Mouse (Mus musculus) urinary bladder, postnatal 10 days (tissue): ENCODE measurements around the gene Utf1.

Experiments
- DNase-seq: peaks from one replicate; pipeline ENCODE4 v3.0.0; 2022; ENCODE audit warnings: low spot score

The Utf1 gene

DNA sequence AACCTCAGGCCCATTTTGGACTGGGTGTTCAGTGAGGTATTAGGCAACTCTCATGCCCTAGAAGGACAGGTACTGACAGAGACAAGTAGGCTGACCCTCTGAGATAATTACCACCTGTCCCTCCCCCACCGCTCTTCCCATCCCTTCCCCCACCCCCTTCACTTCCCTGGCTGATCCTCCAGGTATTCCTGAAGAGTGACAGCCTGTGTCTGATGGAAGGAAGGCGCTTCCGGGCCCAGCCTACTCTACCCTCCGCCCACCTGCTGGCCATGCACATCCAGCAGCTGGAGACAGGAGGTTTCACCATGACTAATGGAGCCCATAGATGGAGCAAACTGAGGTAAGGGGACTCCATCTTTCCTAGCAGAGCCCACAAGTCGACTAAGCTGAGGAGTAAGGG, 5.8 kb upstream of the Utf1 start:
- no peak for DNase-seq

DNA sequence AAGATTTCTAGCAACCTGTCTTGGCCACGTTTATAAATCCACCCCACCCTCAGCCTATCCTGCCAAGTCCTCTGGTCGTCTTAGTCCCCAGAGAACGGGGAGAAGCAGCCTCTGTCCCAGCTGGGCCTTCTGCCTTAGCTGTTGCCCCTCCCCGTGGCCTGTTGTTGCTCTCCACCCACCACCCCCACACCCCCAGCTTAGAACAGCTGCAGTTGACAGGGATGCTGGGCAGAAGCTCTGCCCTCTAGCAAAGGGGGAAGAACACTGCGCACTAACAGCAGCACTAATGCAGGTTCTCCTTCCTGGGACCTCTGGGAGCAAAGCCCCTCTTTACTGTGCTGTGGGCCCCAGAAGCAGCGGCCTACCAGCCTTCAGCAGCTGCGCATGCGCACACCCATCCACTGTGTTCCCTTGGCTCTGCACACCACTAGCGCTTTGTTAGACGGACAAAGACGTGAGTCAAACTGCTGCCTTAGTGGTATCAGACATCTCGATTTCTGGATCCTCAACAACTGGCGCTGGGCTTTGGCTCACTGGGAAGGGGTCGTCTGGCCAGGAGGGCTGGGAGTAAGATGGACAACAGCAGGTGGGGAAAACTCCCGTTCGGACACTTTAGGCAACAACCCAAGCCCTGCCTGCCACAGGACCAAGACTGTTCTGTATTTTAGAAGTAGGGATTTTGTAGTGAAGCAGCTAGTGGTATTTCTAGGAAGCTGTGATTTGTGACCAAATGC, 2.9 kb upstream of the Utf1 start:
- DNase-seq, result no peak

DNA sequence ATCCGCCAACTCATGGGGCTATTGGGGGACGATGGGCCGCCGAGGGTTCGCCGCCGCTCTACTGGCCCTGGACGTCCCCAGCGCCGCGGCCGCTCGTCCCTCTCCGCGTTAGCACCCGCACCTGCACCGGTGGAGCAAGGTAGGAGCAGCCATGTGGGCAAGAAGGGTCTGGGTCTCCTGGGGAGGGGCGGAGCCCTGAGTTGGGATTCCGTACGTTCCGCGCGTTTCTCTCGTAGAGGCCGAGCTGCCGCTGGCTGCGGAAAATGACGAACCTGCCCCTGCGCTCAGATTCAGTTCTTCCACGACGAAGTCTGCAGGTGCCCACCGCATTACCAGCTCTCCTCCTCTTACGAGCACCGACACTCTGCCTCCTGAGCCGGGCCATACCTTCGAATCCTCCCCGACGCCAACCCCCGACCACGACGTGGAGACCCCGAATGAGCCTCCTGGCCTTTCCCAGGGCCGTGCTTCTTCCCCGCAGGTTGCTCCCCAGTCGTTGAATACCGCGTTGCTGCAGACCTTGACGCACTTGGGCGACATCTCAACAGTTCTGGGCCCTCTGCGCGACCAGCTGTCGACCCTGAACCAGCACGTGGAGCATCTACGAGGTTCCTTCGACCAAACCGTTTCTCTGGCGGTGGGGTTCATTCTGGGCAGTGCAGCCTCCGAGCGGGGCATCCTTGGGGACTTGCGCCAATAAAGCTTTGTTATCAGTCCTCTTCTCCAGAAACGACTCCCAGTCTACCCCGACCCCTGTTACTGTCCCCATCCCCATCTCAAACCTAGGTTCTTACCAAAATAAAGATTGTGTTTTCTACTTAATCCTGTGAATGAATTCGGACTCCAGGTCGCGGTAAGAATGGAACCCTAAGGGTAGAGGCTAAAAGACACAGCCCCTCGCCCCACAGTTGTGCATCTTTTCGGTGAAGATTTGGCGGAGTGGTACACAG, 977 bp downstream of the Utf1 start:
- no peak for DNase-seq

DNA sequence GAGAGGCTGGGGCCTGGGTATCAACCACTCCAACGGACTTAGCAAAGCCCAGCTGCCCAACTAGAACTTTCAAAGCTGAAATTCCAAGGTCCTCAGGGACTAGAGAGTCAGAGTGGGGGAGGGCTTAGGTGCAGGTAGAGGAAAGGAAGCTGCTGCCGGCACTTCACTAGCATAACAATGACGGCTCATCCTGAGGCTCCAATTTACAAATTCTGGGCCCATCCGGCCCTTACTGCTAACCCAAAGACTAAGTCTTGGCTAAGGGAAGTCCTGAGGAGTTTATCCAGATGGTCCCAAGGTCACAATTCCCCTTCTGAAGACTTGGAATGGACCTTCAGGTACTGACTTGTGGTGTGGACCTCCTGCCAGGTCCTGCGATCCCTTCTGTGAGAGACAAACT, 1.9 kb downstream of the Utf1 start:
- DNase-seq, result no peak

DNA sequence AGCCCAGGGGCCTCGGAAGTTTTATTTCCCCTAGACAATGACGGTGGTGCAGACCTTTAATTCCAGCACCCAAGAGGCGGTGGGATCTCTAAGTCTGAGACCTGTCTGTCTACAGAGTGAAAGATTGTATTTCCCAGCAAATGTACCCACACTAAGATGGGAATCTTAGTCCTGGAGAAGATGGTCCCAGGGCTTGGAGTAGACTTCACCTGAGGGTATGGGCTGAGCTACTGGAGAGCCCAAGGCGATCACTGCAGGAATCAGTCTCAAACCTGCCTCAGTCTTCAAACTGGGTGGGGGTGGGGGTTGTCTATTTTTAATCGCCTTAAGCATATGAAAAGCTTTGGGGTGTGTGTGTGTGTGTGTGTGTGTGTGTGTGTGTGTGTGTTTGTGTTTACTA, 2.4 kb downstream of the Utf1 start:
- DNase-seq, result no peak

DNA sequence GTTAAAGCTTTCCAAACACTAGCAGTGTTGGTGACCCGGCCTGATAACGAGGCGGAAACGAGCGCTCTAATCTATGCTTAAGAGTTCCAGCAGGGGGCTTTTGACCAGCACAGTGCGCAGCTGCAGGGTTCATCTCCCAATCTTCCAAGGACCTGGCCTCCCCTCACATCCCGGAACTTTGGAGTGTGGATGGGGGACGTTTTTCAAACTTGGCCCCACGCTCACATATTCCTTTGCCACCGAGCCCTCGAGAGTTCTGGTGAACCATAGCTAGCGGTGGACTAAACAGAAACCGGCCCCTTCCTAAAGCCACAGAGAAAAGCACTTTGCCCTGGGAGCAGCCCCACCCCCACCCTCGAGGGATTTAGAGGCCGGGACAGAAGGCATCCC, 6.3 kb downstream of the Utf1 start:
- DNase-seq, result no peak

DNA sequence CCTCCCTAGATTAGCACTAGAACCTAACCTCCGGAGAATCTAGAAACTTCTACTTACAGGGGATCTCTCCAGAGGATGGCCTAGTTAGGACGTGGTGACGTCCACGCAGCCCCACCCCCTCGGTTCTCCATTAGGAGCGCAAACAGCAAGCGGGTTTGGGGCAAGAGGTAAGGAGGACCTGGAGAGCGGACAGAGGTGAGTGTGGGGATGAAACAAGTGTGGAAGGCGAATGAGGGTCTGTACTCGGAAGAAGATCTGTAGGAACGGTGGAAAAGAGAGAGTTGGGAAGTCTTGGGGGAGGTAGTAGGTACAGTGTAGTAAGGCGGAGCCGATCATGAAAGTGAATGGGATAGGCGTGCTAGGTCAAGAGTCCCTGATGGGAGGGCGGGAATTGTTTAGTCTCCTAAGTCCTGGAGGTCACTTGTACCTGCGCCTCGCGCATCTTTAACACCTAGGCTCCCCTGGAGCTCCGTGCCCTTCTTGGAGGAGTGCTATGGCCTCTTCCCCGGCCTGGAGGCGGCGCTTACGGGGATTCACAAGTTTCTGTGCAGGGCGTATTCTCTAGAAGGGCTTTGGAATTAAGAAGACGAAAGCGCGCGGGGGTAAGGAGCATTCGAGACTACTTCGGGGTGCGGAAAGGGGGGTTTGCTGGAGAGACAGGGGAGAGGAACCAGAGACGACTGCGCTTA, 6.8 kb downstream of the Utf1 start:
- no peak for DNase-seq

DNA sequence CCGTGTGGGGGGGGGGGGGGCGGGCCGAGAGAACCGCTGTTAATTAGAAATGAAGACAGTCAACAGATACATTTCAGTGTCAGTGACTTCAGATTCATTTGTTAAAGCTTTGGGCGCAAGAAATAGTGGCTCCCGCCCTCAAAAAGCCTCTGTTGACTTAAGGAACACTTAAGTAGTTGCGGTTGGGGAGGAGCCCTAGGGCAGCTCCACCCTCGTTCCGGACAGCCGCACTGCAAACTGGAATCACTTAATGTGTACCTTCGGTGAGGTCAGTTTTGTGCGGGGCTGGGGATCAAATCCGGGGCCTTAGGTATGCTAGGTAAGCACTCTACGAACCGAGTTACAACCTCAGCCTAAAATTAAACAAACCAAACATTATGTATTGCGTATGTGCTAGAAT, 7.5 kb downstream of the Utf1 start:
- no peak for DNase-seq

DNA sequence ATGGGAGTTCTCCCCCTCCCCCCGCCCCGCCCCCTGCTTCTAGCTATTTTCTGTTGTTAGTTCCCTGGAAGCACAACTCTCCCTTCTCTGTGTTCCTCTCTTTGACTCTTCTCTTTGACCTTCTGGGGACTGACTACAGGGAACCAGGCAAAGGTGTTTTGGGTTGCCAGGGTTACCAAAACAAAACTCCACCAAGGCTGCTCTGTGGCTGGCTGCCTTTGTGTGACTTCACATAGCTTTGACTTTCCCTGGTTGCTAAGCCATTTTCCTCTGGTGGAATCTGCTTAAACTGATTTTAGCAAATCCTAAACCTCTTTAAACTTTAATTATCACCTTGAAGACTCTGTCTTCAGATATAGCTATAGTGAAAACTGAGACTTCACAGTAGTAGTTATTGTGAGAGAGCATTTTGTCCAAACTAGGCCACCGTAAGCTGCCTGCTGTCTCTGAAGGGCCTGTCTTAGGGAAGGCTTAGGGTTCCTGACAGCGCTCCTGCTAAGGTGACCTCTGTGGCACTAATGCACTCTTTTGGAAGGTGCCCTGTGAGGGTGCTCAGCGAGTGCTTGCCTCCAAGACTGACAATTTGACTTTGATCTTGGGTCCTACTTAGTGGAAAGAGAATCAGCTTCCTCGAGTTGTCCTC, 8.5 kb downstream of the Utf1 start:
- no peak for DNase-seq

DNA sequence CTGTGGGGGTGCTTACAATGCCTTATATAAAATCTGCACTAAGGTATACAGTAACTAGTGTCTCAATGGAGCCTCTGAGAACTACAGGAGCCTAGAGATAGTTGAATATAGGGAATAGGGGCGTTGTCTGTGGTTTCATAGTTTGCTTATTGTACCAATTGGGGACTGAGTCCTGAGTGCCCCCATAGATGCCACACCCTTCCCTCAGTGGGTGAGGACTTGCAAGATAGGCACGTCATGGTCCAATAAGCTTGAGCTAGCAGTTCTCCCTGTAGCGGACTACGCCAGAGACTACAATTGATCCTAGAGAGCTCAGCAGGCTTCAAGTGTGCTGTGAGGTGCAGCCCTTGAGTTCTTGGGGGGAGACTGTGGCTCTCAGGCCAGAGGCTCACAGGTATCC, 11.9 kb downstream of the Utf1 start:
- no peak for DNase-seq

DNA sequence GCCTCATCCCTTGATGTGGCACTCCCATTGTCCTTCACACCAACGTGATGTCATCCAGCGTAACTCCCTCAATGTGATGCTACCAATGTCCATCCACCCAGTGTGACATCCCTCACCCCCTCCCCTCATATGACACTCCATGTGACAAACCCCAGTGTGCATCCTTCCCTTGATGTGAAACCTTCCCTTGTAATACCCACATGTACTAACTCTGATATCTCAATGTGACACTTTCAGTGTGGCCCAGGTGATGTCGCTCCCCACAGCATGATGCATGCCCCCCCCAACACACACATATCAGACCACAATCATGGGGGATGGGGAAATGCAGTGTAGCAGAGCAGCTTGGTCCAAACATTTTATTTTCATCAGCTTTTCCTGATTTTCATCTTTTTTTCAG, 13.1 kb downstream of the Utf1 start:
- no peak for DNase-seq

DNA sequence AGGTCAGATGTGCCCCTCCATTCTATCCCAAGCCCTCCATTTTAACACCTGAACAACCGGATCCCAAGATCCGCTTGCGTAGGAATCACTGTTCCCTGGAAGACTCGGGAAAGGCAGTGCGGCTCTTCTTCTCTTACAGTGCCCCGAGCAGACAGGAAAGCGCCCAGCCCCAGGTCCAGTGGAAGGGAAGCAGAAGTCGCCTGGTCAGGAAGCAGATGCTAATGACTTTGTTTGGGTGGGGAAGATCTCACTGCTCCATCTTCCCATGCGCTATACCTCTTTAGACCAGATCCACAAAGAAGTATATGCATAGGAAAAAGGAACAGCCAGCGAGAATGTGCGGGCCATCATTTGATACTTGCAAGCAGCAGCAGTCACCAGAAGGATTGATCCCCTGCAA, 13.8 kb downstream of the Utf1 start:
- no peak for DNase-seq

DNA sequence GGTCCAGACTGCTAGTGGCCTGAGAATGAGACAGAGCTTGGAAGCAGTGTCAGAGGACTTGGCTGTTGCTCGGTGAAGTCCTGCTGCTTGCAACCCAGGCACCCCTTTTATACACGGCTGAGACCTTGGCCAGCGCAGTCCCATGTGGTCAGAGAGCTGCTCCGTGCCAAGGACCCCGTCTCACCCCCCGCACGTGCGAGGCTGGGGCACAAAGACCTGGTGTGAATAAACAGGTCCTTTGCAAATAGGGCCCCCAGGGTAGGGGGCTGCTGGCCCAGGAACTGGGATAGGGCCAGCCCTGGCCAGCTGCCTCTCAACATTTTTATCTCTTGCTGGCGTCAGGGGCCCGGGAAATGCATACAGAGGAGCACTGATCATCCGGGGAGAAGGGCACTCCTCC, 14.4 kb downstream of the Utf1 start:
- DNase-seq, result no peak

DNA sequence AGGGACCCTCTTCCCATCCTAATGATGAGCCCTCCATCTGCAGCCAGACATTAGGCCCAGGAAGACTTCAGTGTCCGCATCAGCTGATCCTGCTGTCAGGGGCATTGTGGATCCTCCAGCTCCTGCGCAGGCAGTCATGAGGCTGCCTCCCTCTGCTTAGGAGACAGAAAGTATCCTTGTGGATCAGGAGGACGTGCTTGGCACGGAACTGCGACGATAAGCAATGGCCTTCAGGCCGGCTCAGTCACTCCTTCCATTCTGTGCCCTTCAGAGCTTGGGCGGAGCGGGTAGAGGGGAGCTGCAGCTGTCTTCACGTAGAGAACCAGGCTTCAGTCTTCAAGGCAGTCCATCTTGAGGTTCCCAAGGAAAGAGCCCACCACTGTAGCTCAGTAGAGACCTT, 17.6 kb downstream of the Utf1 start:
- no peak for DNase-seq

DNA sequence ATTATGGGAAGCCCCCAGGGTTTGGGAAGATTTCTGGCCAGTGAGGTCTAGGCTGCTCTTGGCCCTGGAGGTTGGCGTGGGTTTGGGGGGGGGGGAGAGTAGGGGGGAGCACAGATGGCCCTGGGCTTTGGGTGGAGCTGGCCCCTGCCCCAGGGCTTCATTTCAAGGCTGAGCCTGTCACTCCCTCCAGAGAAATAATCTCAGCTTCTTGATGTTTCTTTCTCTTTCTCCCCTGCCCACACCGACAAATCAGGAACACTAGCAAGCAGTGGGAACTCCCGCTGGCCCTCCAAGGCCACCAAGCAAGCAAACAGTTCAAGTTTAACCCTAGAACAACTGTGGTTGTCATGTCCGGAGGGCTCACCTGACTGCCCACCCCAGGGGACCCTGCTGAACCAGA, 20.2 kb downstream of the Utf1 start:
- no peak for DNase-seq

DNA sequence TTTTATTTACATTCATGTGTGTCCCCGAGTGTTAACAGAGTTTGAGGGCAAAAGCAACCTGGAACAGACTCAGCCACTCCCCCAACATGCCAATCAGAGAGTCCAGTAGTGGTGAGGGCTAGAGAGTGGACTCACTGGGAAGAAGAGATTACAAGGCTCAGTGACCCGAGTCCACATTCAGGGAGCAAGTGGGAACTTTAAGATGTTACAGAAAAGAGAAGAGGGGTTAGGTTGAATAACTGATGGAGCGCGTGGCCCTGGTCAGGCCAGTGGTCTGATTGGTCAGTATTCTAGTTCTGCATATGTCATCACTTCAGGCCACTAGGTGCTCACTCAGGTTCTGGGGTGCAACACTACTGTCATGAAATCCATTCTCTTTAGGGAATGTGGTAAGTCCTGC, 23.6 kb downstream of the Utf1 start:
- no peak for DNase-seq

DNA sequence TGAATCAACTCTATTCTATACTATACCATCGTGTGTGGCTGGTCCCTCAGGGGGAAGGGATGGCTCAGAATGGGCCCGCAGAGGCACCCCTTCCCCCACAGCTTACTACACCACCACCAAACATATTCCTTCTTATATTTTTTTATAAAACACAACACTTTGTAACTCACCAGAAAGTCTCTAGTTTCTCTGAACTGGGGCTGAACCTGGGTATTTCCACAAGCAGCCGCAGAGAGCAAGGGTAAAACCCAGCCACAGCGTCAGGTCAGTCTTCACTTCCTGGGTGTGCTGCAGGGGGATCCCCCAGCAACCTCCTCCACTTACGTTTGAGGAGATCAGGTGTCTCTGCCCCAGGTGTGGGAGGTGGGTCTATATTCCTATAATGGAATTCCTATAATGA, 24.8 kb downstream of the Utf1 start:
- DNase-seq, result no peak

DNA sequence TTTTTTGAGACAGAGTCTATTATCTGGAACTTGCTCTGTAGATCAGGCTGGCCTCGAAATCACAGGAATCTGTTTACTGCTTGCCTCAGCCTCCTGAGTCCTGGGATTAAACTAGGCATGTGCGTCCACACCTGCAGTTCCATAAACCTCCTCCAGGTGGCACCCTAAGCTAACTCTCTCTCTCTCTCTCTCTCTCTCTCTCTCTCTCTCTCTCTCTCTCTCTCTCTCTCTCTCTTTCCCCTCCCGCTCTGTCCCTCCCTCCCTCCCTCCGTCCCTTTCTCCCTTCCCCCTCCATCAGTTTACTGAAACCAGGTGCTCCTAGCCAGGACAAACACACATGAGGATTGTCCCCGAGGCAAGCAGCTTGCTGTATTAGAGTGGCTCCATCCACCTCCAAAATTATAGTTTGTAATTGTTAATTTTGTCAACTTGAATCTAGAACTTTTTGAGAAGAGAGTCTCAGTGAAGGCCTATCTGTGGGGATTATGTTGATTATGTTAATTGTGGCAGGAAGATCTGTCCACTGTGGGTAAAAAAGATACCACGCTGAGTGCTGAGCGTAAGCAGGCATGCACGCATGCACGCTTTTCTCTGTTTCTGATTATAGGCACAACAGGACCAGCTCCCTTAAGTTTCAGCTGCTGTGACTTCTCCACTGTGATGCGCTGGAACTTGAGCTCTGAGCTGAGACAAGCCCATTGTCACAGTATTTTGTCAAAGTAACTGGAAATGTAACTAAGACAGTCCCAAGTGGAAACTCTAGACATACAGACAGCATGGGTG, 25.9 kb downstream of the Utf1 start:
- peak; percentile 59 for DNase-seq

DNA sequence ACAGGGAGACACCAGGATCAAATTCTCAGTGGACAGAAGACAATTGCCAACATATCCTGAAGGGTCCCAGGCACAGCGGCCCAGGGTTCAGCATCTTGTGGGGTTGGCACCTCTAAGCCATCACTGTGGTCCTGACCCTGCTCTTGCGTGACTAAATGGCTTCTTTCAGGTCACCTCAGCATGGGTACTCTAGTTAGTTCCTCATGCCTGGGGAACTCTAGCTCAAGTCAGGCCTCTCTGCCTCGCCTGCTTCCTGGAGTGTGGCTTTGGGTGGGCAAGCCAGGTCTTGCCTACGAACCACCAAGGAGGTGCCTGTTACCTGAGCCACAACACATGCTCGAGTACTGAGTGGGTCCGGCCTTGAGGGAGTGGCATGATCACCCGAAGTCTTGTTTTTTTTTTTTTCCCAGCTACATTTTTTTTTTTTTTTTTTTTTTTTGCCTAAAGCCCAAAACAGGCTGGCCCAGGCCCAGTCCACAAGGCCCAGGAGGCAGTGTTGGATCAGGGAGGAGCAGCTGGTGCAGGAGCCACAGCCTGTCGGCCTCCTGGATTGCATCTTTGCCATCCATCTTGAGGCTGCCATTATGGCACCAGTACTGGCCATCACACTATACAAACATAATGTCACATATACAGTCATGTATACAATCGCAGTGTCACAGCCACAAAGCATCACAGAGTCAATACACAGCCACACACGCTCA, 26.8 kb downstream of the Utf1 start:
- DNase-seq, result no peak

DNA sequence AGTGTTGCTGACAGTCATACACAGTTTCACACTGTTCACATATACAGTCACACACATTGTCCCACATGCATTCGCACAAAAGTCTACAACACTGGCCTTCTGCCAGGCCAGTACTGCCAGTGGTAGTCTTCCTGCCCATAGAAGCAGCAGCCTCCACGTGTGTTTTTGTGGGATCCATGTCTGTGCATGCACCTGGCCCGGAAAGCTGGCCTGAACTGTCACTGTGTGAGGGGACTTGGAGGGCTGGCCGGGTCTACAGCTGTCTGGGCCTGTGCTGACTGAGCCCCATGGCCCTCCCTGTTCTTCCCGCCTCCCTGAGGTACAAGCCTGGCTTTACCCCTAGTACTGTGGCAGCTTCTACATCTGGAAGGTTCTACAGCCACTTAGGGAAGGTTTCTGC, 27.4 kb downstream of the Utf1 start:
- no peak for DNase-seq

DNA sequence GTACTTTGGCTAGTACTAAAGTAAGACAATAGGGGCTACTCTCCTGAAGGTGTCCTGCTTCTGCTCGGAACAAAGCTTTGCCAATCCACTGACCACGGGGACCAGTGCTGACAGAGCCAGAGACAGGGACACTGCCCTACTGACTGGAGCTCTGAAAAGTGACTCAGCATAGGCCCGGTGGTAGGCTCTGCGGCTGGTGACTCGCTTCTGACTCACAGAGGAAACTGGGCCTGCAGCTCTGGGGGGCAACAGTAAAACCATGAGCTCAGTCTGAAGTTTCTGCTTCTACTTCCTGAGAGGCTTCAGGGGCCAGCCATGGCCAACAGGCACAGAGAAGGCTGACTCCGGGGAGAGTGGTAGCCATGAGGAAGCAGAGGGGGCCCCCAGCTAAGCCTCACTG, 27.8 kb downstream of the Utf1 start:
- DNase-seq, result no peak
